Mouse (Mus musculus): ENCODE data around the gene Tead1.
"Not testable (repeated sequence)": the region's sequence is repeated elsewhere in the genome, so short reads cannot be mapped to it uniquely, and the experiment has no call there.

Gene Tead1

DNA sequence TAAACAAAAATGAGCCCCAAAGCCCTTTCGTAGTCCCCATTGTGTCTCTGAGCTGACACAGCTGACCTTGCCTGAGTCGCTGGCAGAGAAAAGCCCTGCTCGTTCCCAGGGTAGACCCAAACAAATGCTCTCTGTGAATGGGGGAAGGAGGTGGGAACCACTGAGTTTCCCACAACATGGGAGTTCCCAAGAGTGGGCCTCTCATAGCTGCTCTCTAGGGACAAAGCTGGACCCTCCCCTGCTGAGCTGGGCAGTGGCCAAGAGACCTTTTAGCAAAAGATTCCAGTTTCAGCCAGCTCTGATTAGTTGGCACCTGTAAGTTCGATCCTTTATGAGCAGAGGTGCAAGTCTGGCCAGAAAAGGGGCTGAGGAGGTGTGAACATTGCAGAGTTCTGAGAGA, 243.7 kb downstream of the Tead1 start:
- DNase-seq (ENCODE audit: low spot score) = no peak

DNA sequence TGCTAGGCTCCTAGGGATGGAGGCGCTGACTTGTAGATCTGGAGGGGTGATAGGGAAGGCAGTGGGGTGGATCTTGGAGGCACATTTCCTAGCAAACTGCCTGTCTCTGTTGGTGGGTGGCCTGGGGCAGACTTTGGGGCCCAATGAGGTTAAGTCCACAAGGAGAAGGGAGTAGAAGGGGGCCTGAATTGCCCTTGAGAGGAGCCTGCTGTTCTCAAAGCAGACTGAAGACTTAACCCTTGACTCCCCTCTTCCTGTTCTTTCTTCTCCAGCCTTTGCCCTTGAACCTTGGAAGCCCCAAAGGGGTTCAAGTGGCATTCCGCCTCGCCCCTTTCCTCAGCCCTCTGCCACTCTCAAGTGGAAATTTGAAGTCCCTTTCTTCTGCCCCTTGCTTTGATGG, 244.6 kb downstream of the Tead1 start:
- no peak for DNase-seq (ENCODE audit: low spot score)

DNA sequence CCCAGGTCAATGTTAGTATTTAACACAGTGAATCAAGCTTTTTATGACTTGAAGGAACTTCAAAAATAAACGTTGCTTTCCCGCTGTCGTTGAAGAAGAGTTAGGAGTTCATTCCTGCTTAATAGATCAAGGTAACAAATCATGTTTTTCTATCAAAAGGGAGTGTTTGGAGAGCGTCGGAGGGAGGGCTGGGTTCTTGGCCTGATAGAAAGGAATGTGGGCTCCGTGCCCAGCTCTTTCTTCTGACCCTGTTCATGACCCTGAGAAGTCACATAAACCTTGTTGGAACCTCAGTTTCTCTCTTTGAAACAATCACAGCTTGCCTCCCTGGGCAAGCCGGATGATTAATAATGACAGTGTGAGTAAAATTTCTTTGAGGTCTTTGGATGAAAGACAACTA, 251.6 kb downstream of the Tead1 start:
- DNase-seq (ENCODE audit: low spot score) = peak; percentile 50

DNA sequence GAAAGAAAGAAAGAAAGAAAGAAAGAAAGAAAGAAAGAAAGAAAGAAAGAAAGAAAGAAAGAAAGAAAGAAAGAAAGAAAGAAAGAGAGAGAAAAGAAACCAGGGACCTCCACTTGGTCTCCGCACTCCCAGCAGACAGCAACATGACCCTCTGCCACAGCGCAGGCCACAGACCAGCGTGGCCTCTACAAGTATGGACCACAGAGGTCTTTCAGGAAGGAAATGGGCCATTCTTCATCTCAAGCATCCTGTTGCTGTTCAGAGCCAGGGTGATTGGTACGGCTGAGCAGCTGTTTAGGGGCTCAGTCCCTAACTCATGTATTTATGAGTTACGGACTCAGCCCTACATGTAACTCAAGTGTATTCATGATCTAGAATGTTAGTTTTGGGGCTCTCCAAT, 256.8 kb downstream of the Tead1 start:
- not testable (repeated sequence) for DNase-seq (ENCODE audit: low spot score)

DNA sequence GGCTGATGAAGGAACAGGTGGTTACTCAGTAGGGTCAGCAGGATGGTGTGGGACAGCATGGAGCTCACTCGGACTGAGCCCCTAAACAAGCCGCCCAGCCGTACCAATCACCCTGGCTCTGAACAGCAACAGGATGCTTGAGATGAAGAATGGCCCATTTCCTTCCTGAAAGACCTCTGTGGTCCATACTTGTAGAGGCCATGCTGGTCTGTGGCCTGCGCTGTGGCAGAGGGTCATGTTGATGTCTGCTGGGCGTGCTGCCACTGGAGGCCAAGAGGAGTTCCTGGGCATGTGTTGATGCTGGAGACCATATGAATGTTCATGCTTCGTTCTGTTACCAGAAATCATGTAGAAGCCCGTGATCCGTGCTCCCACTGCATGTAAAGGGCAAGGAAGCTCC, 258.0 kb downstream of the Tead1 start:
- DNase-seq (ENCODE audit: low spot score) = no peak

DNA sequence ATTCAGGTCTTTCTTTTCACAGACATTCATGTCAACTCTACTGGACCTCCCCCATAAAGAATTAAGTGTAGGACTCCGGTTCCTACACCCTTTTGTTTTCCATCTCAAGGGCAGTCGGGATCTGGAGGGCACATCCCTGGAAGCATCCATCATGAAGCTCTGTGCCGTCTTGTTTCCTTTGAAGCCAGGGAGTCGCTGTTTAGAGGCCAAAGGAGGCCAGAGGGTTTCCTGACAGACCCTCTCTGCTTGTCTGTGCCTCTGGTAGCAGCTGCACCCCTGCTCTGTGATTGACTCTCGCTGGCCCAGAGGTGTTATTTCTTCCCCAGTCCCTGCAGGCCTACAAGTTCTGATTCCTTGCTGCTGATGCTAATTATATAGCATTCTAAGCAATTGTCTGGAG, 259.8 kb downstream of the Tead1 start:
- no peak for DNase-seq (ENCODE audit: low spot score)

DNA sequence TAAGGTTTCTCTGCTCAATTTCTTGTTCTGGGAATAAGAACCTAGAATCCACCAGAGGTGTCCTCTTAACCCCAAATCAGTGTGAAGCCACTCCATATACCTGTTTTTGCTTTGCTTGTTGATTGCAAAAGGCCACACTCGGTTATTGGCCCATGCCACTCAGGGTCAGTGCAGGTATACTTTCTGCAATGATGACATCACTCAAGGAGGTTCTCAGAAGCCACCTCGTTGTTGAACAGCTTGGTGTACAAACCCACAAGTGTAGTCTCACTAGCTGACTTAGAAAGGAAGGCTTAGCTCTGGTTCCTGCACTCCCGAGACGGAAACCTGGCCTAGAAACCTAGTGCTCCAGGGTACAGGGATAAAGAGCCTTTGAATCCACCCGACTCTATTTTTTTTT, 263.4 kb downstream of the Tead1 start:
- no peak for DNase-seq (ENCODE audit: low spot score)

DNA sequence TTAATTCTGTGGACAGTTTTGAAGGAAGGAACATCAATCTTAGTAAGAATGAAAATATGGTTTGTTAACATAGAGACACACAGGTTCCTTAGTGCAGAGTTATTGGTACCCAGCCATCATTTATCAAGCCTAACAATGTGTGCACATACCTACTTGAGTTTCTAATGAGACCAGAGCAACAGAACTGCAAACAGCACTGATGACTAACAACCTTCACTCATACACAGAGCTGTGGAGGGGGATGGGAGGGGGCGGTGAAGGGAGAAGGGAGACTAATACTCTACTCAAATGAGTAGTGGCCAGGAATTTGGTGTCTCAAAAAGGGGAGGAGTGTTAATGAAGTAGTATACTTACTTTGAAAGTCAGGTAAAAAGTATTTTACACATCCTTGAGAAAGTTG, 263.9 kb downstream of the Tead1 start:
- no peak for DNase-seq (ENCODE audit: low spot score)

DNA sequence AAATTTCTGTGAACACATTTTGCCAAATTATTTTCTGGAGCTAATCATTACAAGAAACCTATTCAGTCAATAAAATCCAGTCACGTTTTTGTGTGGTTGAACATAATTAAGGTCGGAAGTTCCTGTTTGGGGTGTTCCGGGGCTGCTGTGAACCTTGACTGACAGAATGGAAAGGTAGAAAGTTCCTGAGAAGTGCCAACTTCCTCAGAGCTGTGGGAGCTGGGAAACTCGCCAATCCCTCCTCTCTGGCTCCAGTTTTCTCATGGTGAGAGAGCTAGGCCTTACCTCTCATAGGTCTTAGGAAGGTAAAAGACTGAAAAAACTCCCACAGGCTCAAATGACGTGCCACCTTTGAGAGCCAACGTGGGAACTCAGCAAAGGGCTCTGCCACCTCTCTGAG, 267.6 kb downstream of the Tead1 start:
- DNase-seq (ENCODE audit: low spot score) = peak; percentile 23

DNA sequence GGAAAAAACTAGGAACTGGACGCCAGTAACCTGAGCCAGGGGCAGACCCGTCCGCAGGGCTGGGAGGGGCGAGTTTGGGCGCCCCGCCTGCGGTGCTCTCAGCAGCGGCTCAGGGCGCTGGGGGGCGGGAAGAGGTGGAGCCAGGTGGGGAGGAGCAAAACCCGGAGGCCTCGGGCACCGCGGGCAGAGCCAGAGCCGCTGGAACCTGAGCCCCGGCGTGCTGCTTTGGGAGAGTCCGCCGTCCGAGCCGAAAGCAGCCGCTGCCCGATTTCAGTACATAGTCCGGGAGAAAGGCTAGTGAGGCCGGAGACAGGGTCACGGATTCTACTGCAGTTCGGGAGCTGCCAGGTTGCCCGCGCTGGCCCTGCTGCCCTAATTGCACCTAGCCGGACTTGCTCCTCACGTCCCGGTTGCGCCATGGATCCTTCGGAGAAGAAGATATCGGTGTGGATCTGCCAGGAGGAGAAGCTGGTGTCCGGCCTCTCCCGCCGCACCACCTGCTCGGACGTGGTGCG, 274.7 kb downstream of the Tead1 start, which contains the start of gene Rassf10:
Rassf10 (plus strand) TSS at position 186 of the 515 bp plus-strand sequence.
- peak; percentile 88 for DNase-seq (ENCODE audit: low spot score)

DNA sequence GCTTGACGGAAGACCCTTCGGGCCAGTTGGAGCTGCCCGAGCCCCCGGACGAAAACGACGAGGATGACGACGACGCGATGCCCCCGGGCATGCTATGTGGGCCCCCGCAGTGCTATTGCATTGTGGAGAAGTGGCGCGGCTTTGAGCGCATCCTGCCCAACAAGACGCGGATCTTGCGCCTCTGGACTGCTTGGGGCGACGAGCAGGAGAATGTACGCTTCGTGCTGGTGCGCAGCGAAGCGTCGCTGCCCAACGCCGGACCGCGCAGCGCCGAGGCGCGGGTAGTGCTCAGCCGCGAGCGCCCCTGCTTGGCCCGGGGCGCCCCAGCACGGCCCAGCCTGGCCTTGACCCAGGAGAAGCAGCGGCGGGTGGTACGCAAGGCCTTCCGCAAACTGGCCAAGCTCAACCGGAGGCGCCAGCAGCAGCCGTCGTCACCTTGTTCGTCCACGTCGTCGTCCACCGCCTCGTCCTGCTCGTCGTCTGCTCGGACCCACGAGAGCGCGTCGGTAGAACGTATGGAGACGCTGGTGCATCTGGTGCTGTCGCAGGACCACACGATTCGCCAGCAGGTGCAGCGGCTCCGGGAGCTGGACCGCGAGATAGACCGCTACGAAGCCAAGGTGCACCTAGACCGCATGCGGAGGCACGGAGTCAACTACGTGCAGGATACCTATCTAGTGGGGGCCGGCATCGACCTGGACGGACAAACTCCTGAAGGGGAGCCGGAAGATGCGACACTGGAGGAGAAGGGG, 275.4 kb downstream of the Tead1 start:
- peak; percentile 37 for DNase-seq (ENCODE audit: low spot score)

DNA sequence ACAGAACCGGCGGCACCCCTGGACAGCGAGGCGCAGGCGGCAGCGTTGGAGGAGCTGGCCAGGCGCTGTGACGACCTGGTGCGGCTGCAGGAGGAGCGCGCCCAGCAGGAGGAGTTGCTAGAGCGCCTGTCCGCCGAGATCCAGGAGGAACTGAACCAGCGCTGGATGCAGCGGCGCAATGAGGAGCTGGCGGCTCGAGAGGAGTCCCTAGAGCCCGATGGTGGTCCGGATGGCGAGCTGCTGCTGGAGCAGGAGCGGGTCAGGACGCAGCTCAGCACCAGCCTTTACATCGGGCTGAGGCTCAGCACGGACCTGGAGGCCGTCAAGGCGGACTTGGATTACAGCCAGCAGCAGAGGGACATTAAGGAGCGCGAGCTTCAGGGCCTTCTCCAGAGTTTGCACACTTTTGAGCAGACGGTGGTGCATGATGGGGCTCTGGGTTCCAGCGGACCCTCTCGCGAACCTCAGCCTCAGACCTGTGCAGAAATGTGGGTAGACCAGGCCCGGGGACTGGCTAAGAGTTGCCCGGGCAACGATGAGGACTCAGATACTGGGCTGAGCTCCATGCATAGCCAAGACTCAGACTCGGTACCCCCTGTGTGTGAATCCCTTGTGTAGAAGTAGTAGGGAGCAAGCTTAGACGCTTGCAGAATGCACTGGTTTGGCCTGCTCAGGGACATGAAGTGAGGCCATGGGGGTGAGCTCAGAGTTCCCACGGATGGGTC, 276.1 kb downstream of the Tead1 start:
- DNase-seq (ENCODE audit: low spot score) = peak; percentile 52

DNA sequence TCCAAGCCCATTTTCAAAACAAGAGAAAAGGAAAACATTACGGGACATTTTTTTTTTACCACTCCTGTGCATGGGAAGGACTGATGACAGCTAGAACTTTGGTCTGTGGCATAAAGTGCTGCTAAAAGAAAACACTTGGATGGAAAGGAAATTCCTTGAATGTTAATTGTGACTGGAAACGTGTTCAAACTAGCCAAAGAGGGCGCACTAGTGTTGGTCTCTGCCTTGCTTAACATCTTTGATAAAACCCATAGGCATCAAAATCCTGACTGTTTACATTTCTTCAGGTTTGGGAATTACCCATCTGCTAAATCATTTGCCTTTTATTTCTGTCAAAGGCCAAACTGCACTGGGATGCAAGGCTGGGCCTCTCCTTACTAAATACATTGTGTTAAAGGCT, 276.8 kb downstream of the Tead1 start:
- DNase-seq (ENCODE audit: low spot score) = no peak
